Mouse (Mus musculus): ENCODE measurements at regions not wholly inside any gene's neighbourhood (a gene's known extent, or its start where the extent isn't known, plus 50 kb on each side); places are given as distances from the start of the nearest gene placed in this dataset.

DNA sequence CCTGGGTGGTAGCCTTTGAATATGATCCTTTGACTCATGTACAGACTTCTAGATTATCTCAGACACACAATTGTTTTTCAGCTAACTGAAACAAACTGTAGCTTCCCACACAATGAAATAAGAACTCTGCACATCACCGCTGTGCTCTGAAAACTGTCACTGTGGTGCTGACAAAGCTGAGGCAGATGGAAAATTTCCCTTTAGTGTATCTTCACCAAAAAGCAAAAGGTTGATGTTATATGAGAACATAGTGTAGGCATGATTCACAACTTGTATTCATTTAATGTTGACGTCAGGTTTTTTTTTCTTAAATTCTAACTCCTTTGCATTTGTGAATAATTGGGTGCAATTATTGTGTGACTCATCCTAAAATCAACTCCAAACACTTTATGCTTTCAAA, 264.1 kb upstream of the Actbl2 start:
- no peak for DNase-seq (ENCODE audit: low spot score)

DNA sequence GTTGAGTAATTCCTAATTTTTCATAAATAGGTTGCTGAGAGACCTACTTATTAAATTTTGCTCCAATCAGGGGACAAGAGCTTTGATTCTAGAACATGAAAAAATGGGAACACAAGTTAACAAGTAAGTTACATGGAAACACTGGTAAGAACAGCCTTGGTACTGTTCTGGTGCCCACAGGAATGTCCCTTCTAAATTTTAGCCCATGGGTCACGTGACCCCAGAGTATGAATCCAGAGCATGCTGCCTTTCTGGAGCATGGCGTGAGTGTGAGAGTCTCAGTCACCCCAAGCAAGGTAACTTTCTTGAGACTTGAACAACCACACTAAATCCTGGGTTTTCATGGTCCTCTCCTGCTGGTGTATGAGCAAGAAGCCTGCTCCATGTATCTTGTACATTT, 263.7 kb upstream of the Actbl2 start:
- no peak for DNase-seq (ENCODE audit: low spot score)

DNA sequence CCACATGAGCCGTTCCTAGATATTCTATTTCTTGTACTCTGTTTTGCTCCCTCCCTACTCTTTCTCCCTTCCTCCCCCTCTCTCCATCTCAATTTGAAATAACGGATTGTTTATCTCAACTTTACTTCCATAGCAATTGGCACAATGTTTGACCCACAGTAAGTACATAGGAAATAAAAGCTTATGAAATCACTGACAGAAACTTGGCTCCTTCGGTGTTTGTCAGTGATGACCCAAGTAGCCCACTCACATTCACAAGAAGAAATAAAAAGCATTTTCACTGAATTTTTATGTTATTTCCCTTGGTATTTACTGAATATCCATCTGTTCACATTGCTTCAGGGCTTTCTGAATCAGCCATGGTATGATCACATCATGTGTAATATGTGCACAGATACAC, 260.2 kb upstream of the Actbl2 start:
- no peak for DNase-seq (ENCODE audit: low spot score)

DNA sequence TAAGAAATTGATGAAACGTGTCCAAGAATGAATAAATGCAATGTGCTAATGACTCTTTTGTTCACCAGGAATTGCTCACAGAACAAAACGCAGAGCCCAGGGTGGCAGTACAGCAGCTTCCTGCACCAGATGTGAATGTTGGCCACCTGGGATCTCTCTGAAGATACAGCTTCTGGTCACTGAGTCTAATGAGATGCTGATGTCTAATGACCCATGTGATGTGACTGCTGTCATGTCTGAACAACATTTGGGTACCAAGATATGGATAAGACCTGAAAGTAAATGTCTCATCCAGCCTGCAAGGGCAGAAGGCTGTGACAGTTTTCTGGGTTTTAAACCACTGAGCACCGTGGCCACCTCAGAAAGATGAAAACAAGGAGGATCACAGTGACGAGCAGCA, 252.1 kb upstream of the Actbl2 start:
- no peak for DNase-seq (ENCODE audit: low spot score)

DNA sequence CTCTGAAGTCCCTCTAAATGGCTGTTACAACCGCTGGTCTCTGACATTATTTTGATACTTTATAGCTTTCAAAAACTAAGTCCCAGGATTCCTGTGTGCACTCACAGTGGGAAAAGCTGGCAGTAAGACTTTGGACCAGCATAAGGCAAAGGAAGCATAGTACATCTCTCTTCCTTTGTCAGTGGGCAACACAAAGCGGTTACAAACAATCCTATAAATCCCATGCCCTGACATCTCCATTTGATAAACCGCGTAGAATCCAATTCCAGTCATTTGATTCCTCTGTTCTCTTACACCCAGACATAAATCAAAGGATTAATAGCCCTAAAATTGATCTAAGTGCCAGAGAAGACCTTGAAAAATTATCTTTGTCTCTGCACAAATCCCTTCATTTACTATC, 240.7 kb upstream of the Actbl2 start:
- no peak for DNase-seq (ENCODE audit: low spot score)

DNA sequence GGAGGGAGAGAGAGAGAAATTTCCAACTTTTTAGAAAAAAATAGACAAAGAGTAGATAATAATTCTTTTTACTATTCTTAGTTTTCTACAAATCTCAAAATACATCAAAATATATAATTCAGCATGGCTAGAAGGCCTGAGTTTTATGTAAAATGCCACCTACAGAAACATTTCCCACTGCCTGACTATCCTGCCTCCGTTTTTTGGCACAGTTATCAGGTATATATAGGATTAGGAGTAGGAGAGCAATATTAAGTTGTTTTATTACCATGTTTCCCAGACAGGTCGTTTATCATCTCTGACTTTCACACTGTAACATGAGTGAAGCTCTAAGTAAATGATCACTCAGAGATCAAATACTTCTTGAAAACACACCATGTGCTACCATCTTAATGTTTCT, 224.7 kb upstream of the Actbl2 start:
- no peak for DNase-seq (ENCODE audit: low spot score)

DNA sequence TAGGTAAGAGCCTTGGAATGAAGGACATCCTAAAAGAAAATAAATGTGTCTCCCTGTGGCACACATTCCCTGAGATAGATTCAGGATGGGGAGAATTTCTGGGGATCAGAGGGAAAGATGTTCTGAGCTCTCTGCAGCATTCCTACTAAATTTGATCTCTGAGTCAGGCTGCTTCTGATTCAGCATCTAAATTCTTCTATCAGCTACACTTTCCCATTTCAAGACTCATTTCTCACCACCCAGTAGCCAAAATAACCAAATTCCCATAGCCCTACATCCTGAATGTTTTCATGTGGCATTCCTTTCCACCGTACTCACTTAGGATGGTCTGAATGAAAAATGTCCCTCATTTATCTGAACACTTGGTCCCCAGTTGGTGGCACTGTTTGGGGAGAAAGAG, 223.2 kb upstream of the Actbl2 start:
- no peak for DNase-seq (ENCODE audit: low spot score)

DNA sequence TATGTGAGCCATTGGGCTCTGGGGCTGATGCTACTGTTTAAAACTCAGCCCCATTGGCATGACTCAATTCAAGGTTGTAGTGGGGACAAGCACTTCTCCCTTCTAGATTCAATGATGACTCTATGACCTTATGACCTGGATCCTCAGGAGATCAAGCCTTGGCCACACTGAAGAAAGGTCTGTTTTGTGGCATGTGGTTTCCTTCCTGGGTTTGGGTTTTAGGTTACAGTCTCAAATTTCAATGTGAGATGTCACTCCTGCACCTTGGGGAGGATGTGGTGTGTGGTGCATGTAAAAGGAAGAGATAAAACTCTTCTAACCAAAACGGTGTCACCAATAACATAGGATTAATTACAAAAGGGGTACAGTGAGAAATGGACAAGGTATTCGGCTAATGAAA, 211.2 kb upstream of the Actbl2 start:
- DNase-seq (ENCODE audit: low spot score), result no peak

DNA sequence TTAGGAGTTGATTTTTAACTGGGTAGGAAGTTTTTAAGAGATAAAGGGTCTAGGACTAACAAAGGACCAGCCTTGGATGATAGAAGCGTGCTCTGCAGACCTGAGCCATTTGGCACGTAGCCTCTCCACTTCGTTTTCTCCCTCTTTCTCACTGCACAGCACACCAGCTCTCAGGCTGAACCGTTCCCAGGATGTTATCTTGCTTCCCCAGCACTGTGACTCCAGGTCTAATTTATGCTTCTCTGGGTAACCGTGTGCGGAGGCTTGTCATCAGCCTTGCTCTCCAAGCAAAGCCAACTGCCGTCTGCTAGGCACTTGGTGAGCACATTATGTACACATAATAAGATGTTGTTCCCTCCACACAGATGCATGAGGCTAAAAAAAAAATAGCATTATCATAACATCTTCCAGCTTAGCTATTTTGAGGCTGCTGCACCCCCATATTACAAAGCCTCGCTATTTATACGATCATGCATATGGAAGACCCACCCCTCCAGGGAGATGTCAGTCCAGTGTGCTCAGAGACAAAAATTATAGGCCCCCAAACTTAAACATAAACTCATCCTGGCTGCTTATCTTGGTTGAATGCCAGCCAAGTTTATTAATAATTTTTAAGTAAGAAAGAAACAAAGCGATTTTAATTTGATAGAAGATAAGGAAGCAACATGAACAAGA, 210.3 kb upstream of the Actbl2 start:
- no peak for DNase-seq (ENCODE audit: low spot score)

DNA sequence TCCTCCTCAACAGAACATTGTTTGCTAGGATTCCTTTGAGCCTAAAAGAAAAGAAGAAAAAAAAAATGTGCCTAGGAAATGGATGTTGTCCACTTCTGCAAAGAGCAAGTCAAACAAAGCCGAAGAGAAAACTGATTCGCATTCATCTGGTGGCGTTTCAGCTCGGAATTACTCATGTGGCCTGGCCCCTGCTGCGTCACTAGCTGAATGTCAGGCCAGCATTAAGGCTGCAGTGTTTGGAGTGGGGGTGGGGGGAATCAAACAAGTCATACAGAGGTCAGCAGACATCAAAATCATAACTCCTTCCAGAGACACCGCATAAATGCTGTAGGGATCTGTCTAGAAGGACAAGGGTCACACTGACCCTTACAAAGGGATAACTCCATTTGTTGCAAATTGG, 204.7 kb upstream of the Actbl2 start:
- DNase-seq (ENCODE audit: low spot score), result peak; percentile 6

DNA sequence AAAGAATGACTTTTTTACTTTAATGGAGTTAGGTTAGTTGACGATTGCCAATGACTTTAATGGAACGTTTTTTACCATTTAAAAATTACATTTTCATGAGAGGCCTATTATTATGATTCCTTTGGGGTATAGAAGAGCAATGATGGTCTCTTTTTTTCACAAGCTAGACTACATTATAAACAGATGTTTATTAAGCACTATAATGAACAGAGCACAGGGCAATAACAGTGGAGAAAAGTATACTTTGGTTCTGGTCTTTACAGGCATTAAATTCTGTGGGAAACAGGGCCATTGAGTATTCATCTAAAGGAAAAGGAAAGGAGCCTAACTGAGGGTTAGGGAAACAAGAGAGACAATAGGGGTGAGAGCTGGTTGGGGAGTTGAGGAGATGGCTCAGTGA, 199.0 kb upstream of the Actbl2 start:
- DNase-seq (ENCODE audit: low spot score), result no peak

DNA sequence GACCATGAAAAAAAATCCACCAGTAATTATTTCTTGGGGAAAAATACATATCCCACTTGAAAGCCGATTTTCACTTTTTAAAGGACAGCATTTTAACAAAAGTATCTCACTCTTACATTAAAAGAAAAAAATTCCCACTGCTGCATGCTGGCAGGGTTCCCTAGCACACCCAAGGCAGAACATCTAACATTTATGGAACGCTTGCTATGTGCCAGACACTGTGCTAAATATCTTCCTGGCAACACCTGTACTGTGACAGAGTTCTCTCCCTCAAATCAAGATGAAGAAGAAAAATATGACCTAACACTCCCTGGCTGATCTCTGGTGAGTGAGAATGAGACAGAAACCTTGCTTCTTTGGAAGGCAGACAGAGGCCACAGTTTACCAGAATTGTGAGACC, 167.1 kb upstream of the Actbl2 start:
- no peak for DNase-seq (ENCODE audit: low spot score)

DNA sequence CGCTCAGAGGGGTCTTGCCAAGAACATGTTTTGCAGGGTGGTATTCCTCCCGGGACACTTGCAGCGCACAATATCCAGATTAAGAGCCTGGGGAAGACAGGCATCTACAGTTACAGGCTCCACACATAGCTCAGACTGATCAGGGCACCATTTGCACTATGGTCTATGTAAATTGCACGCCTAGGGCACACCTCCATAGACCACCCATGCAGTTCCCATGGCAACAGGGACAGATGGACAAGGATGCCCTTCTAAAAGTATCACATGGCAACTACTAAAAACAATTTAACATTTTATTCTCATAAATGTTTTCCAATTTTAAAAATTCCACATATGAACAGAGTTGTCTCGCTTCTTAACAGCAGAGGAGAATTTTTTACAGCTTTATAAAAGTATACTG, 158.7 kb upstream of the Actbl2 start:
- DNase-seq (ENCODE audit: low spot score), result no peak

DNA sequence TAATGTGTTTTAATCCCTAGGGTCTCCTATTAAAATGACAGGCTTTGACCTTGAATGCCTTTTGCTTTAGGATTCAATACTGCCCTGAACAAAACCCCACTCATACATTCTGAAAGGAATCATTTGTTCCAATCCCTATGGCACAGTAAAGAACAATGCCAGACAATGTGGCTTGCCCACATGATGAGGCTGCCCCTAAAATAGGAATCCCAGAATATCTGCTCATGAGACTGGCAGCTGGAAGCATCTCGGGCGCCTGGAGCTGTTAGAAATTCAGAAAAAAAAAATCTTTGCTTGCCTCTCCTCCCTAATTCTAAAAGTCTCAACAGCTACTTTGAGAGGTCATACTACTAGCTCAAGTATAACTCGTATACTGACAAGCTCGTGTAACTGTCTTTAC, 157.5 kb upstream of the Actbl2 start:
- no peak for DNase-seq (ENCODE audit: low spot score)

DNA sequence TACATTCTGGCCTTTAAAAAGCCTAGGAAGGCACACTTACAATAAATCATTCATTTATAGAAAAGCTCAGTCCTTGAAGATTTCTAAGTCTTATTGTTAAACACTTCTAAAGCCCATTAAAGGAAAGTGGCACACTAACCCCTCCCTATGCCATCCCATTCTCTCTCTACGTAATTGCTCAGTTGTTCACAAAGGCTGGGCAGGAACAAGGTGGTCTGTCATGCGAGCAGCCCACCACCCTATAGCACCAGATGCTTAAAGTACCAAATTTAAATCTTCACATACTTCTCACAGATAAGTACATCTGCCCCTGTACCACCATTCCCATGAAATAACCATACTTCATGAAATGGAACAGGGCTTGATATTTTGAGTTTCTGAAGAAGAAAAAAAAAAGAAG, 156.1 kb upstream of the Actbl2 start:
- DNase-seq (ENCODE audit: low spot score), result no peak

DNA sequence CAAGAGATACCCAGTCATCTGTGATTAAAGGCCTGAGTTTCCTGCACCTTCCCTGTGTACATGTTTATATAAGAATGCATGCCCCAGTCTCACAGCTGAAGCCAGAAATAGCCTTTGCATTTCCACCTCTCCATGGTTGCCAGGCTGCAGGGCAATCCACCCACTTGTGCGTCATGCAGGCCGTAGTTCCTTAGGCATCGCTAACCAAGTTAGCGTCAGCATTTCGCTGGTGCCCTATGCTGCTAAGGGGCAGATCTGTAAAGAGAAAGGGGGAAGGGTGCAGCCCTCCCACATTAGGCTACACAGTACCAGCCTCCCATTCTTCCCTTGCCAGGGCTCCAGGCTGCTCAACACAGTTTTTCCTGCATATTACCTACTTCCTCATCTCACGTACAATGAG, 155.6 kb upstream of the Actbl2 start:
- DNase-seq (ENCODE audit: low spot score), result peak; percentile 2

DNA sequence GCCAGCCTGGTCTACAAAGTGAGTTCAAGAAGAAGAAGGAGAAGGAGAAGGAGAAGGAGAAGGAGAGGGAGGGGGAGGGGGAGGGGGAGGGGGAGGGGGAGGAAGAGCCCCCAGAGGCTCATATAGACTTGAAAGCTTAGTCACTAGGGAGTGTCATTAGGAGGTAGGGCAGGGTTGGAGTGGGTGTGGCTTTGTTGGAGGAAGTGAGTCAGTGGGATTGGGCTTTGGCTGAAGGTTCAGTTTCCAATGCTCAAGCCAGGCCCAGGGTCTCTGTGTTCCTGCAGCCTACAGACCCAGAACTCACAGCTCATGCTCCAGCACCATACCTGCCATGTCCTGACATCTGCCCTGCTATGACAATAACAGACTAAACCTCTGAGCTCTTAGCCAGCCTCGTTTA, 154.4 kb upstream of the Actbl2 start:
- DNase-seq (ENCODE audit: low spot score), result no peak

DNA sequence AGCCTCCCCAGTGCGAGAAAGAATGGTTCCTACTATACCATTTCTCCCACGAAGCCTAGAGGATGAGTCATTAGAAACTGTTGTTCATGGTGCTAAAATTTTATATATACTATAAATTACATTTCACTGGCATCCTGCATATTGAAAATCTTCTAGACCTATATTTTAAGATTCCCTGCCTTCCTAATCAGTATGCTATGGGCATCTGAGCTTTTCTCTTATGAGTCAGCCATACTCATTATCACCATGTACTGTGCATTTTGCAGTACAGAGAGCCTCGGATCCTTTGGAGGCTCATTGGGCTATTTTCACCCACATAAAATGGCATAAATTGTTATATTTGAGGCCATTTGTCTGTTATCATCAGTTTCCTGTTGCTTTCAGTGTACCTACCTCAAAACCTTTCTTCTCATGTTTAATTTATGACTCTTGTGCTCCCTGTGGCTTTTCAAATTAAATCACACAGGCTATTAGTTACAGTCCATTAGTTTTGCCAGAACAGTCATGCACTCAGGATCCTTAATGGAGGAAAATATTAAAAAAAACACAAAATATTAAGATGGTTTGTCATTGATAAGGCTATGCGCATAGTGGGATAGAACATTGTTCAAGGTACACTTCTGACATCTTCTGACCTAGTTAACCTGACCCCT, 150.1 kb upstream of the Actbl2 start:
- no peak for DNase-seq (ENCODE audit: low spot score)

DNA sequence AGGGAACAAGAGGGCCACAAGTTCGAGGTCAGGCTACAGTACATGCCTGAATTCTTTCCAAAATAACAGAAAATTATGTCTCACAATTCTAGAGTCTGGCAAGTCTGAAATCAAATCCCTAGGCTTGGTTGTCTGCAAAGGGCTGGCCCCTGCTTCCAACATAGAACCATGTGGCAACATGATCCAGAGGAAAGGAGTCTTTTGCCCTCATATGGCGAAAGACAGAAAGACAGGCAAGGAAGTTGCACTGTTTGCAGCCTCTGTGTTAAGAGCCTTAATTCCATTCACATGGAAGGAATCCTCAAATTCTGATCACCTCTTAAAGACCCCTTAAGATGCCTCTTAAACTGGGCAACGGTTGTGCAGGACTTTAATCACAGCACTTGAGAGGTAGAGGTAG, 123.7 kb upstream of the Actbl2 start:
- no peak for DNase-seq (ENCODE audit: low spot score)

DNA sequence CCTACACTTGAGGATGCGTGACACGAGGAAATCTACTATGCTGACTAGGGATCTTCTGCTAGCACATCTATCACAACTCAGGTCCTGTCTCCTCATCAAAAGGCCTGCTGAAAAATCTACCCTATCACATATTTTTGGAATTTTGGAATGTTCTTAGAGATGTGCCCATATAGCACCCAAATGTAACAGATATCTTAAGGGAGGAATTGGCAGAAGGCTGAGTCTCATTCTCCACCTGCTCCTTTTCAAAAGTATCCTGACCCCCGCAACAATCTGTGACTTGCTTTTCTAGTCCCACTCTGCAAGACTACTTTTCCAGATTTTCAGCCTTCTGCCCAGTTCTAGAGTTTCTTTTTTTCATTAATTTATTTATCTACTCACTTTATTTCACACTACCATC, 118.4 kb upstream of the Actbl2 start:
- DNase-seq (ENCODE audit: low spot score), result no peak

DNA sequence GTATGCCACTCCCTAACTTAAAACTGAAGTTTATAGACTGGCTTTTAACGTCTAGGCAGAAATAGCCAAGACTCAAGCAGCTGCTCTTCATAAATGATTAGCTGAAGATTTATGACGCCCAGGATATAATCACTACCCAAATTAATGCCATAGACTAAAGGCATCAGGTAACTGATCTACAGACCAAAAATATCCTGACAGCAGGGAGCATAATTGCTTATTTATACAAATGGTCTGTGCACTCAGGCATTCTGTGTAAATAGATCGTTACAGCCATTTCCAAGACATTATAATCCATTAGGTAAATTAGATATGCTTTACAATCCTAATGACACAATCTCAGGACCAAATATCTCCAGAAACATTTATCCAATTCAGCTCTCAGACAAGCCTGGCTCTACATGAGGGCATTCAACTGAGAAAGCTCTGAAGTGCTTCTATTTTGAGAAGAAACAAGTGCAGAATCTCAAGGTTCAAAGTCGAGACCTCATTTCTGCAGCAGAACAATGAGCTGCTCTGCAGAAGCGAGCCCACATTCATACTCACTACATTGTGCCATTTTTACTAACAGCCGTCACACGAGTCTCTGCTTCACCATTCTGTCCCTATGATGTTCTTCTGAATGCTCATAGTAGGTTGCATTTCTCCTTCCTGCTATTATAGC, 111.9 kb upstream of the Actbl2 start:
- no peak for DNase-seq (ENCODE audit: low spot score)

DNA sequence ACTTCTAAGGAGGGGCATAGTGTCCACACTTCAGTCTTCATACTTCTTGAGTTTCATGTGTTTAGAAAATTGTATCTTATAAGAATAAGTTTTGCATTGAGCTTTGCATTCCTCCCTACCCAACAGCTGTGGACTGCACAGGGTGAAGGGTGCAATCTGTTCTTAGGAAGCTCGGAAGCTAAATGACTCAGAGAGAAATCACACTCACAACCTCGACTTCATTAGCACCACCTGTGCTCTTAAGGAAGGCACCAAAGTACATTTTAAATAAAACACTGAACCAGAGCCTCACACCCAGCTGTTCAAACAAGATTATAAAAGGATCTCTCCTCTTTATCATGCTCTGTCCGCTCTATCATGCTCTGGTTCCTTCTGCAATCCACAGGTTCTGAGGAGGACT, 110.1 kb upstream of the Actbl2 start:
- DNase-seq (ENCODE audit: low spot score), result no peak

DNA sequence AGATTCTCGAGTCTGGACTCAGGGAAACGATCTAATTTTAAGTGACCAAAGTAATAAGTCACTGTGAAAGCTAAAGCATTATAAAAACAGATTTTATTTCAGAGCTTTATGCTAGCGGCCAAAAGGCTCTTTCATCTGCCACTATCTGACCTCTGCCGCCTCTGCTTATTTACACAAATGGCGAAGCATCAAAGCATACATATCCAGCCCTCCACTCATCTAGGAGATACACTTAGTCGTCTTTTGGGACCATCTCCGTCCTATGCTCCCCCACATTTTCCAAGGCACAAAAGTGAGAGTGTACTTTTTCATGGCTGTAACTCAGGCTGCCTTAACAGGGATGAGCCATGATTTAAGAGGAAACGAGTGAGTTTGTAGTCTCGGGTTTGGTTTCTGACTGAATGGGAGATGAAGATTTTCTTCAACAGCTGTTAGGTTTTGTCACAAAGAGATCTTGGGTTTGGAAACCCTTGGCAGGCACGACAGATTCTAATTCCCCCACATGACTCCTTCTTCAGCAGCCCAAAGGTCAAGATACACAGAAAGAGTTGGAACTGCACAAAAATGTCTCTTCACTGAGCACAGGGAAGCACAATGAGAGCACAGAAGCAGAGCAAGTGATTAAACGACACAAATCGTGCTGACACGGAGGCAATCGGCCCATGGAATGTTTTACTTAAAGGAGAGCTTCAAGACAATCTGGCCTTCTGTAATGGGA, 96.7 kb upstream of the Actbl2 start:
- peak; percentile 6 for DNase-seq (ENCODE audit: low spot score)

Data from lung, postnatal 25 days (tissue).